ENCODE assay signal across 26 mouse cellular contexts in genomic region chr4:32091086-32091485, GRCm38 (mm10).
DNase-seq lines count a peak whose midpoint lies in the region; ATAC-seq and TF ChIP-seq lines count a peak whose summit lies in the region.
"Had no signal": no experiment of that assay in that cellular context is flagged by ENCODE, and none has a peak within 500 bp of the region (broad histone marks: within the 10 kb centered on the region; RNA-seq: fewer than 3 reads in every experiment).

No protein-coding gene starts in this region.

- H3K27me3 ChIP-seq in lung, embryonic 14.5 days (ENCODE audit: insufficient read depth, low read length): no peaks in the 10 kb centered on the region
- no peaks in the 10 kb centered on the region; a peak in 1 of 4 replicates for H3K27me3 ChIP-seq in MEL (ENCODE audit: control insufficient read depth in 1 of 2, insufficient read depth in 2 of 2, low read length in 2 of 2)
- H3K27me3 ChIP-seq: hindbrain, embryonic 12.5 days; limb, embryonic 13.5 days; neural tube, embryonic 15.5 days had no signal

- peak; percentile 24 for TF ChIP-seq RAD21 in MEL (IDR thresholded peaks at IDR 0.05; ENCODE audit: low read depth, low read length)

- no peak for ATAC-seq in CD4-positive, CD25-positive, alpha-beta regulatory T cell, adult 4 months
- ATAC-seq in lung, embryonic 14.5 days (ENCODE audit: insufficient read depth): no peak
- ATAC-seq: inflammation-experienced regulatory T-cells, adult 6 months; liver, postnatal 0 days had no signal

- H3K4me3 ChIP-seq in lung, embryonic 14.5 days (ENCODE audit: low read depth, low read length): no peak overlapping the region
- H3K4me3 ChIP-seq in MEL (ENCODE audit: control insufficient read depth in 1 of 2, insufficient read depth in 1 of 2, low read depth in 2 of 2, low read length in 2 of 2): no peak overlapping the region
- no peak overlapping the region for H3K4me3 ChIP-seq in cortical plate, adult 2 months (ENCODE audit: insufficient read depth, low read length)
- H3K4me3 ChIP-seq: gastrocnemius, adult 2 months; hindbrain, embryonic 12.5 days; limb, embryonic 13.5 days; megakaryocyte, embryonic 14.5 days; neural tube, embryonic 15.5 days had no signal

- no peak overlapping the region for H3K9ac ChIP-seq in lung, embryonic 14.5 days
- H3K9ac ChIP-seq in MEL (ENCODE audit: control insufficient read depth, low read depth, low read length, poor library complexity, severe bottlenecking): no peak overlapping the region
- H3K9ac ChIP-seq: hindbrain, embryonic 12.5 days; limb, embryonic 13.5 days; liver, postnatal 0 days; neural tube, embryonic 15.5 days had no signal

- TF ChIP-seq POLR2A in MEL (IDR thresholded peaks at IDR 0.05; ENCODE audit: control insufficient read depth in 1 of 2, insufficient read depth in 1 of 2, low read depth in 1 of 2, low read length in 2 of 2, poor library complexity in 1 of 2): no peak
- no peak for TF ChIP-seq POLR2A in cortical plate, adult 2 months (IDR thresholded peaks at IDR 0.05; ENCODE audit: extremely low read depth, insufficient read depth, low read length)

- peak; percentile 18; the same call in 1 of the 2 replicates for TF ChIP-seq CTCF in lung, embryonic 14.5 days (IDR thresholded peaks at IDR 0.05; ENCODE audit: low read depth)
- peak in 2 of 3 experiments; percentile 12 to 32; a peak in 4 of 6 replicates for TF ChIP-seq CTCF in MEL (IDR thresholded peaks at IDR 0.05 in 2 of 3, conservative IDR thresholded peaks at IDR 0.05 in 1 of 3; ENCODE audit: control insufficient read depth in 1 of 3, insufficient read depth in 1 of 3, low read depth in 2 of 3, low read length in 3 of 3, poor library complexity in 1 of 3, severe bottlenecking in 1 of 3)
- 0 out of 2 replicates have a peak, but pooled peaks have one; percentile 2 for TF ChIP-seq CTCF in cortical plate, adult 2 months (IDR thresholded peaks at IDR 0.05; ENCODE audit: extremely low read depth, insufficient read depth, low read length)

- no peaks in the 10 kb centered on the region for H3K79me2 ChIP-seq in MEL (ENCODE audit: control insufficient read depth, insufficient read depth, low read length, poor library complexity)

- H3K4me2 ChIP-seq in lung, embryonic 14.5 days: no peak overlapping the region
- H3K4me2 ChIP-seq: heart, embryonic 11.5 days; hindbrain, embryonic 12.5 days; limb, embryonic 13.5 days; neural tube, embryonic 15.5 days had no signal

- no peak overlapping the region for H3K27ac ChIP-seq in lung, embryonic 14.5 days (ENCODE audit: low read depth)
- H3K27ac ChIP-seq in MEL (ENCODE audit: control insufficient read depth, low read depth, low read length): no peak overlapping the region
- H3K27ac ChIP-seq in cortical plate, adult 2 months (ENCODE audit: insufficient read depth, low read length): no peak overlapping the region
- H3K27ac ChIP-seq: gastrocnemius, adult 2 months; hindbrain, embryonic 12.5 days; limb, embryonic 13.5 days; neural tube, embryonic 15.5 days had no signal

- H3K36me3 ChIP-seq in lung, embryonic 14.5 days (ENCODE audit: insufficient read depth): no peaks in the 10 kb centered on the region
- H3K36me3 ChIP-seq in MEL (ENCODE audit: control insufficient read depth in 1 of 2, insufficient read depth in 2 of 2, low read length in 2 of 2): no peaks in the 10 kb centered on the region
- H3K36me3 ChIP-seq: hindbrain, embryonic 12.5 days; limb, embryonic 13.5 days; neural tube, embryonic 15.5 days had no signal

- H3K9me3 ChIP-seq in lung, embryonic 14.5 days (ENCODE audit: low read depth, low read length): no peaks in the 10 kb centered on the region
- H3K9me3 ChIP-seq in MEL (replicated peaks; ENCODE audit: insufficient read depth, low read length): no peaks in the 10 kb centered on the region
- H3K9me3 ChIP-seq: hindbrain, embryonic 12.5 days; limb, embryonic 13.5 days; neural tube, embryonic 15.5 days had no signal

- H3K4me1 ChIP-seq in lung, embryonic 14.5 days (ENCODE audit: insufficient read depth): no peaks in the 10 kb centered on the region
- H3K4me1 ChIP-seq in MEL (ENCODE audit: control insufficient read depth in 1 of 2, insufficient read depth in 2 of 2, low read length in 2 of 2): no peaks in the 10 kb centered on the region
- H3K4me1 ChIP-seq in cortical plate, adult 2 months (ENCODE audit: control insufficient read depth, insufficient read depth, low read length): no peaks in the 10 kb centered on the region
- H3K4me1 ChIP-seq: hindbrain, embryonic 12.5 days; limb, embryonic 13.5 days; megakaryocyte, embryonic 14.5 days; neural tube, embryonic 15.5 days had no signal

- peak; percentile 16 for DNase-seq in CD4-positive, CD25-positive, alpha-beta regulatory T cell, adult 2 months (ENCODE audit: low read depth, low spot score)
- no peak for DNase-seq in lung, embryonic 14.5 days
- no peak for DNase-seq in lung, postnatal 36 days
- peak; percentile 29 for DNase-seq in MEL (ENCODE audit: low read depth, low spot score)
- DNase-seq in kidney, postnatal 36 days: no peak
- DNase-seq in adipocyte (ENCODE audit: low spot score): no peak
- DNase-seq: adrenal gland, adult 2 months; cerebellum, postnatal 10 days; gastrocnemius, adult 2 months; heart, postnatal 10 days; kidney, adult 9 months; kidney, postnatal 25 days; layer of hippocampus, adult 9-11 months; liver, postnatal 0 days; lung, postnatal 14 days; midbrain, embryonic 14.5 days; retina, postnatal 1 day; thymus, postnatal 36 days had no signal

- no peak for TF ChIP-seq EP300 in MEL (IDR thresholded peaks at IDR 0.05; ENCODE audit: low read depth in 1 of 2, low read length in 2 of 2)

- WGBS in lung, embryonic 14.5 days: 83% methylated on average over 10 of the region's 10 CpGs

TF ChIP-seq in MEL, 35 proteins besides CTCF, POLR2A, EP300 and RAD21:
- TF ChIP-seq NRF1 (IDR thresholded peaks at IDR 0.05; ENCODE audit: insufficient read depth, low read depth, low read length, poor library complexity, severe bottlenecking): no peak
- TF ChIP-seq ZMIZ1 (IDR thresholded peaks at IDR 0.05; ENCODE audit: low read depth, low read length): no peak
- no peak for TF ChIP-seq GATA1 (IDR thresholded peaks at IDR 0.05; ENCODE audit: low read depth, low read length)
- no peak for TF ChIP-seq MAX (IDR thresholded peaks at IDR 0.05; ENCODE audit: low read length)
- no peak for TF ChIP-seq SIN3A (IDR thresholded peaks at IDR 0.05; ENCODE audit: low read length)
- no peak for TF ChIP-seq BHLHE40 (IDR thresholded peaks at IDR 0.05; ENCODE audit: borderline replicate concordance, low read depth, low read length)

Comparison
In these comparisons a context has a peak if more than half of its experiments do, and no peak if none do; other contexts are left out.
1. DNase-seq: peak in CD4-positive, CD25-positive, alpha-beta regulatory T cell, adult 2 months (single experiment) and MEL (single experiment); none in lung, embryonic 14.5 days (single experiment), lung, postnatal 36 days (single experiment), kidney, postnatal 36 days (0 of 2) and adipocyte (single experiment).
2. Peak in every context shown above with its lines, with median percentiles within 50 percentile points of each other: CTCF ChIP-seq.